Mouse (Mus musculus) stomach, postnatal 0 days (tissue): ENCODE results near the gene Irgc1.

Experiments
- CTCF ChIP-seq: IDR thresholded peaks from 2 replicates; pipeline ENCODE4 v1.5.1; 2016; ENCODE audit warnings: antibody characterized with exemption, low read depth, mild to moderate bottlenecking, moderate library complexity
- EP300 ChIP-seq: optimal IDR thresholded peaks from 2 replicates; pipeline ENCODE3; 2016; ENCODE audit warnings: antibody characterized with exemption

DNA sequence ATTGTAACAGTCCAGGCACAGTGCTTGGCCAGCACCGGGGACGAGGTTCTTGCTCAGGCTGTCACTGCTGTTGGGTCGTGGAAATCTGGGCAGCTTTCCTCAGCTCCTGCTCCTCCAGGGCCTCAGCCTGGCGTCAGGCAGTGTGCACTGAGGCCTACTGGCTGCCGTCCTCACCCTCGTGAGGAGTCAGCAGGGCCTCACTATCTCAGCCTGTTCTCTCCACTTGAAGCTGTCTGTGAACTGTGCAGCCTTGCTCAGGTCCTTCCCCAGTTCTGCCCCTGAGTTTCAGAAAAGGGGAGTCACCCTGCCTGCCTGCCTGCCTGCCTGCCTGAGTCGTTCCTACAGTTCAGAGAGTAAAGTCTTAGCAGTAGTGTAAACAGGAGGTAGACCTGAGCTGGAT lies 36.8 kb downstream of the Irgc1 start:
- TF ChIP-seq CTCF (no peak), EP300 (no peak)
